Mouse (Mus musculus): Measurements from ENCODE around the gene Slc28a3.

- TF ChIP-seq CTCF (conservative IDR thresholded peaks at IDR 0.05; ENCODE audit: insufficient read depth, insufficient read length, low read depth, low read length) (no peak), POLR2A (IDR thresholded peaks at IDR 0.05; ENCODE audit: low read depth, low read length) (no peak)
These were observed at the start of gene Slc28a3 for GRCm38 (mm10) chr13:58610716-58611115.
